Mouse (Mus musculus) midbrain, embryonic 16.5 days (tissue): Measurements from ENCODE around the gene Camta1. TPM values are rescaled to one million over a fixed set of nuclear protein-coding genes. Genes with fewer than 3 reads are reported as not detected.

Experiments used
- ATAC-seq: fragments of 200-750 bp; cut with Nextera tagmentation; 2 replicates; pipeline ENCODE4 v1.8.0; 2017; ENCODE audit warnings: moderate TSS enrichment
- H3K27ac ChIP-seq: fragments of 300-500 bp; sonication (generic); 2 replicates; pipeline ENCODE4 v1.5.1; 2014; ENCODE audit warnings: mild to moderate bottlenecking, low read length, mixed read lengths
- H3K27me3 ChIP-seq: fragments of 300-500 bp; sonication (generic); 2 replicates; pipeline ENCODE4 v1.6.1; 2014; ENCODE audit warnings: low read depth, low read length, mixed read lengths; ENCODE audit not compliant: control insufficient read depth, insufficient read depth
- H3K36me3 ChIP-seq: fragments of 300-500 bp; sonication (generic); 2 replicates; pipeline ENCODE4 v1.6.1; 2014; ENCODE audit warnings: mild to moderate bottlenecking, low read length, moderate library complexity, mixed read lengths; ENCODE audit not compliant: control insufficient read depth, insufficient read depth
- H3K4me1 ChIP-seq: fragments of 300-500 bp; sonication (generic); 2 replicates; pipeline ENCODE4 v1.6.1; 2014; ENCODE audit warnings: mild to moderate bottlenecking, low read length, mixed read lengths; ENCODE audit not compliant: control insufficient read depth, insufficient read depth
- H3K4me2 ChIP-seq: fragments of 300-500 bp; sonication (generic); 2 replicates; pipeline ENCODE4 v1.6.1; 2014; ENCODE audit warnings: mild to moderate bottlenecking, low read length, mixed read lengths
- H3K4me3 ChIP-seq: fragments of 300-500 bp; sonication (generic); 2 replicates; pipeline ENCODE4 v1.5.1; 2014; ENCODE audit warnings: low read depth, mild to moderate bottlenecking, low read length, moderate library complexity, mixed read lengths
- H3K9ac ChIP-seq: fragments of 300-500 bp; sonication (generic); 2 replicates; pipeline ENCODE4 v1.6.1; 2014; ENCODE audit warnings: low read depth, low read length, mixed read lengths
- H3K9me3 ChIP-seq: fragments of 300-500 bp; sonication (generic); replicated peaks from 2 replicates; pipeline ENCODE4 v1.6.1; 2014; ENCODE audit warnings: mild to moderate bottlenecking, low read length, mixed read lengths; ENCODE audit not compliant: control insufficient read depth, poor library complexity, severe bottlenecking
- WGBS: fragments of 180-500 bp; shearing (Covaris S2); extraction: QIAGEN DNeasy Blood & Tissue Kit; methylation state at CpG from one replicate; pipeline ENCODE4 v1.1.7; 2014; 5-methylcytosine and 5-hydroxymethylcytosine counted together
- polyA plus RNA-seq: library from polyadenylated mRNA; unstranded; fragments of >200 nt; fragmentation: Nextera tagmentation; extraction: Ambion mirVana; gene quantifications from 2 replicates; pipeline ENCODE4 v1.2.1, GENCODE M21; 2015

The Camta1 gene
- polyA plus RNA-seq, 1 experiment from 2014 or later = 159 TPM

- Histone ChIP-seq H3K27me3 (no peaks in the 10 kb centered on the region), H3K27ac (no peak overlapping the region), H3K9me3 (no peaks in the 10 kb centered on the region), H3K9ac (no peak overlapping the region), H3K4me3 (no peak overlapping the region), H3K4me1 (peaks cover 4% of the 10 kb centered on the region), H3K4me2 (no peak overlapping the region), H3K36me3 (no peaks in the 10 kb centered on the region)
- WGBS = 61% methylated on average over 13 of the region's 13 CpGs
- 0 out of 2 replicates have a peak, but pooled peaks have one; percentile 21 for ATAC-seq
Observed at GRCm38 (mm10) chr4:151672452-151672851, 189.2 kb downstream of the Camta1 start.

GRCm38 (mm10) chr4:151666411-151666901 is 195.2 kb downstream of the Camta1 start:
- Histone ChIP-seq H3K4me3 (no peak overlapping the region), H3K9ac (no peak overlapping the region), H3K4me2 (no peak overlapping the region), H3K4me1 (no peaks in the 10 kb centered on the region), H3K27ac (no peak overlapping the region), H3K9me3 (no peaks in the 10 kb centered on the region), H3K36me3 (no peaks in the 10 kb centered on the region), H3K27me3 (no peaks in the 10 kb centered on the region)
- 68% methylated on average over 12 of the region's 12 CpGs for WGBS
- ATAC-seq = no peak

- ATAC-seq = no peak
- Histone ChIP-seq H3K27ac (no peak overlapping the region), H3K36me3 (no peaks in the 10 kb centered on the region), H3K4me1 (peaks cover under 1% of the 10 kb centered on the region; the same call in 1 of the 2 replicates), H3K4me2 (no peak overlapping the region), H3K4me3 (no peak overlapping the region), H3K27me3 (no peaks in the 10 kb centered on the region), H3K9ac (no peak overlapping the region), H3K9me3 (no peaks in the 10 kb centered on the region)
- 48% methylated on average over 9 of the region's 9 CpGs for WGBS
Observed at GRCm38 (mm10) chr4:151661486-151661885, 200.2 kb downstream of the Camta1 start.

GRCm38 (mm10) chr4:151656427-151656826 is 205.2 kb downstream of the Camta1 start:
- Histone ChIP-seq H3K9ac (no peak overlapping the region), H3K9me3 (no peaks in the 10 kb centered on the region), H3K4me1 (peaks cover 14% of the 10 kb centered on the region), H3K27me3 (no peaks in the 10 kb centered on the region), H3K36me3 (no peaks in the 10 kb centered on the region), H3K4me2 (no peak overlapping the region), H3K4me3 (no peak overlapping the region), H3K27ac (0 out of 2 replicates have a peak overlapping the region, but pooled peaks have one; percentile 10)
- WGBS = 45% methylated on average over 10 of the region's 10 CpGs
- ATAC-seq = no peak

GRCm38 (mm10) chr4:151655637-151656385 is 205.9 kb downstream of the Camta1 start:
- Histone ChIP-seq H3K4me2 (no peak overlapping the region), H3K4me1 (peaks cover 14% of the 10 kb centered on the region), H3K9me3 (no peaks in the 10 kb centered on the region), H3K9ac (peak overlapping the region; percentile 30; the same call in 1 of the 2 replicates), H3K36me3 (no peaks in the 10 kb centered on the region), H3K4me3 (no peak overlapping the region), H3K27ac (0 out of 2 replicates have a peak overlapping the region, but pooled peaks have one; percentile 12), H3K27me3 (no peaks in the 10 kb centered on the region)
- 42% methylated on average over 16 of the region's 16 CpGs for WGBS
- ATAC-seq = 0 out of 2 replicates have a peak, but pooled peaks have one; percentile 48

- peaks cover 14% of the 10 kb centered on the region for H3K4me1 ChIP-seq
- H3K4me3 ChIP-seq = no peak overlapping the region
- H3K27me3 ChIP-seq = no peaks in the 10 kb centered on the region
- H3K9me3 ChIP-seq = no peaks in the 10 kb centered on the region
- ATAC-seq = no peak; the same call in 1 of the 2 replicates
- H3K4me2 ChIP-seq = no peak overlapping the region
- H3K9ac ChIP-seq = no peak overlapping the region
- WGBS = 70% methylated on average over 4 of the region's 4 CpGs
- H3K27ac ChIP-seq = no peak overlapping the region
- no peaks in the 10 kb centered on the region for H3K36me3 ChIP-seq
Observed at GRCm38 (mm10) chr4:151655227-151655626, 206.4 kb downstream of the Camta1 start.

GRCm38 (mm10) chr4:151642418-151642817 is 219.3 kb downstream of the Camta1 start:
- Histone ChIP-seq H3K36me3 (no peaks in the 10 kb centered on the region), H3K4me2 (no peak overlapping the region), H3K4me1 (peaks cover 4% of the 10 kb centered on the region; the same call in 1 of the 2 replicates), H3K9ac (no peak overlapping the region), H3K4me3 (no peak overlapping the region), H3K27me3 (no peaks in the 10 kb centered on the region), H3K9me3 (no peaks in the 10 kb centered on the region), H3K27ac (no peak overlapping the region)
- 90% methylated on average over 2 of the region's 2 CpGs for WGBS
- ATAC-seq = no peak

GRCm38 (mm10) chr4:151640971-151641370 is 220.7 kb downstream of the Camta1 start:
- Histone ChIP-seq H3K27ac (no peak overlapping the region), H3K4me2 (no peak overlapping the region), H3K9me3 (no peaks in the 10 kb centered on the region), H3K9ac (no peak overlapping the region), H3K27me3 (no peaks in the 10 kb centered on the region), H3K4me1 (peaks cover 4% of the 10 kb centered on the region; the same call in 1 of the 2 replicates), H3K36me3 (no peaks in the 10 kb centered on the region), H3K4me3 (no peak overlapping the region)
- ATAC-seq = no peak
- 88% methylated on average over 8 of the region's 8 CpGs for WGBS

- Histone ChIP-seq H3K36me3 (no peaks in the 10 kb centered on the region), H3K27me3 (no peaks in the 10 kb centered on the region), H3K4me1 (peaks cover 14% of the 10 kb centered on the region), H3K4me3 (no peak overlapping the region), H3K27ac (no peak overlapping the region), H3K9me3 (no peaks in the 10 kb centered on the region), H3K9ac (no peak overlapping the region), H3K4me2 (no peak overlapping the region)
- WGBS = 21% methylated on average over 9 of the region's 9 CpGs
- peak; percentile 15; the same call in 1 of the 2 replicates for ATAC-seq
Observed at GRCm38 (mm10) chr4:151638941-151639340, 222.7 kb downstream of the Camta1 start.
